Mouse (Mus musculus) liver, embryonic 14.5 days (tissue): Measurements from ENCODE around the gene Arnt. TPM values are rescaled to one million over a fixed set of nuclear protein-coding genes. Genes with fewer than 3 reads are reported as not detected.

Experiments used
- ATAC-seq: fragments of 200-750 bp; cut with Nextera tagmentation; 2 replicates; pipeline ENCODE4 v1.8.0; 2017; ENCODE audit warnings: moderate number of reproducible peaks, mild to moderate bottlenecking, moderate library complexity; ENCODE audit not compliant: insufficient read depth
- DNase-seq, 3 experiments: peaks; one replicate each; pipeline ENCODE4 v3.0.0-alpha.2; 2012 to 2013; ENCODE audit warnings: low read depth in 3 of 3, low spot score in 3 of 3
- H3K27ac ChIP-seq: fragments of 300-500 bp; sonication (generic); 2 replicates; pipeline ENCODE4 v1.5.1; 2014; ENCODE audit warnings: moderate library complexity, mild to moderate bottlenecking, control low read depth, inconsistent platforms
- H3K27me3 ChIP-seq: fragments of 300-500 bp; sonication (generic); 2 replicates; pipeline ENCODE4 v1.6.1; 2014; ENCODE audit warnings: mild to moderate bottlenecking, low read length, moderate library complexity; ENCODE audit not compliant: control insufficient read depth, insufficient read depth
- H3K36me3 ChIP-seq: fragments of 300-500 bp; sonication (generic); replicated peaks from 2 replicates; pipeline ENCODE4 v1.6.1; 2014; ENCODE audit warnings: low read depth; ENCODE audit not compliant: control insufficient read depth, insufficient read depth
- H3K4me1 ChIP-seq, 2 experiments: fragments of 200-500 bp in 1 of 2; fragments of 300-500 bp in 1 of 2; sonication (generic) in 1 of 2; replicated peaks; 2 replicates each; pipeline ENCODE4 v1.6.1; 2012 to 2014; ENCODE audit warnings: antibody characterized with exemption in 1 of 2, inconsistent platforms in 1 of 2, low read length in 1 of 2; ENCODE audit not compliant: control insufficient read depth in 2 of 2, insufficient read depth in 2 of 2
- H3K4me2 ChIP-seq: fragments of 300-500 bp; sonication (generic); 2 replicates; pipeline ENCODE4 v1.6.1; 2014; ENCODE audit warnings: low read depth, mild to moderate bottlenecking, control low read depth, moderate library complexity
- H3K4me3 ChIP-seq, 2 experiments: fragments of 200-500 bp in 1 of 2; fragments of 300-500 bp in 1 of 2; sonication (generic) in 1 of 2; 2 replicates each; pipeline ENCODE4 v1.5.1; 2012 to 2014; ENCODE audit warnings: low read depth in 2 of 2, low read length in 2 of 2, mild to moderate bottlenecking in 2 of 2, control low read depth in 1 of 2, inconsistent platforms in 1 of 2, moderate library complexity in 1 of 2; ENCODE audit not compliant: insufficient read depth in 1 of 2
- H3K9ac ChIP-seq: fragments of 300-500 bp; sonication (generic); replicated peaks from 2 replicates; pipeline ENCODE4 v1.6.1; 2014; ENCODE audit warnings: mild to moderate bottlenecking, control low read depth, moderate library complexity
- H3K9me3 ChIP-seq: fragments of 300-500 bp; sonication (generic); 2 replicates; pipeline ENCODE4 v1.6.1; 2016; ENCODE audit warnings: low read length, mixed read lengths; ENCODE audit not compliant: control insufficient read depth
- CTCF ChIP-seq: IDR thresholded peaks from 2 replicates; pipeline ENCODE4 v1.5.1; 2016; ENCODE audit warnings: antibody characterized with exemption, low read depth, control low read depth
- EP300 ChIP-seq: IDR thresholded peaks from 2 replicates; pipeline ENCODE4 v1.6.1; 2016; ENCODE audit warnings: antibody characterized with exemption, low read depth
- WGBS: fragments of 180-500 bp; shearing (Covaris S2); extraction: QIAGEN DNeasy Blood & Tissue Kit; methylation state at CpG from one replicate; pipeline ENCODE4 v1.1.7; 2014; ENCODE audit not compliant: insufficient replicate concordance; 5-methylcytosine and 5-hydroxymethylcytosine counted together
- polyA plus RNA-seq, 2 experiments: library from polyadenylated mRNA; depleted of rRNA in 1 of 2; stranded (reverse) in 1 of 2; unstranded in 1 of 2; fragments of >200 nt; fragmentation: Nextera tagmentation in 1 of 2; extraction: Ambion mirVana in 1 of 2; gene quantifications; 2 replicates each; pipeline versions ENCODE4 v1.2.1 to v1.2.3; 2012 to 2014

Arnt gene
- polyA plus RNA-seq, 2 experiments, result 10.2 to 11.3 TPM

DNA sequence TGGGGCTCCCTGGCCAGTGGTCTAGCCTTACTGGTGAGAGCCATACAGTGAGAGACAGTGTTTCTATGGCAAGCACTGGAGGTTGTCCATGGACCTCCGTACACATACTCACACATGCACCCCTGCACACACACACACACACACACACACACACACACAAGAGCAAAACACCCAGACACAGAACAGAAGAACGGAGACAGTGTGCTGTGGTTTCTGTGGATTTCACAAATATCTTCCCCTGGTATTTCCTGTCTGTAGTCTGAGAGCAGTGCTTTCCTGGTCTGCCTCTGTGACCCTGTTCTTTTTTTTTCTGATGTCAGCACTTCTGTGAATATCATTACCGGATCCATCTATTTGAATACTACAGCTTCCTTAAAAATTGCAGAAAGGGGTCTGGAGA is 89.5 kb downstream of the Arnt start:
- Histone ChIP-seq H3K36me3 (no peaks in the 10 kb centered on the region), H3K9me3 (no peaks in the 10 kb centered on the region), H3K27ac (peak overlapping the region; percentile 12), H3K4me2 (no peak overlapping the region), H3K27me3 (no peaks in the 10 kb centered on the region), H3K4me3 (no peak overlapping the region), H3K9ac (0 out of 2 replicates have a peak overlapping the region, but pooled peaks have one; percentile 32), H3K4me1 (peaks cover 35 to 44% of the 10 kb centered on the region in 2 experiments)
- ATAC-seq, result no peak
- DNase-seq, result no peak
- WGBS, result 12% methylated on average over 3 of the region's 3 CpGs
- TF ChIP-seq EP300 (no peak), CTCF (no peak)

DNA sequence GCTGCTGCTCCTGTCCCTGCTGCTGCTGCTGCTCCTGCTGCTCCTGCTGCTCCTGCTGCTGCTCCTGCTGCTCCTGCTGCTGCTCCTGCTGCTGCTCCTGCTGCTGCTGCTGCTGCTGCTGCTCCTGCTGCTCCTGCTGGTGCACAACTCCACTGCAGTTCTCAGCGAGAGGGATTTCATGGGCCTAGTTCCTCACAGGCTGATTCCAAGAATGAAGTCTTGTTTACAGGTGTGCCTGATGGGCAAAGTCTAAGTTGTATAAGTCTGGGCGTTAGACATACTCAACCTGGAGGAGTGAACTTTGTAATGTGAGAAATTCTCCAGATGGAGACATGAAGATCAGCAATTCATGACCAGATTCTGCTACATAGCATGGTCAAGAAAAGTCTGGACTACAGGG is 90.5 kb downstream of the Arnt start:
- no peak overlapping the region for H3K4me3 ChIP-seq
- ATAC-seq (no peak), DNase-seq (no peak)
- H3K9ac ChIP-seq, result no peak overlapping the region; the same call in 1 of the 2 replicates
- no peaks in the 10 kb centered on the region for H3K27me3 ChIP-seq
- no peak for TF ChIP-seq CTCF
- TF ChIP-seq EP300, result no peak
- 64% methylated on average over 2 of the region's 2 CpGs for WGBS
- peaks cover 27 to 35% of the 10 kb centered on the region in 2 experiments for H3K4me1 ChIP-seq
- no peaks in the 10 kb centered on the region for H3K36me3 ChIP-seq
- no peaks in the 10 kb centered on the region for H3K9me3 ChIP-seq
- no peak overlapping the region for H3K27ac ChIP-seq
- H3K4me2 ChIP-seq, result no peak overlapping the region

DNA sequence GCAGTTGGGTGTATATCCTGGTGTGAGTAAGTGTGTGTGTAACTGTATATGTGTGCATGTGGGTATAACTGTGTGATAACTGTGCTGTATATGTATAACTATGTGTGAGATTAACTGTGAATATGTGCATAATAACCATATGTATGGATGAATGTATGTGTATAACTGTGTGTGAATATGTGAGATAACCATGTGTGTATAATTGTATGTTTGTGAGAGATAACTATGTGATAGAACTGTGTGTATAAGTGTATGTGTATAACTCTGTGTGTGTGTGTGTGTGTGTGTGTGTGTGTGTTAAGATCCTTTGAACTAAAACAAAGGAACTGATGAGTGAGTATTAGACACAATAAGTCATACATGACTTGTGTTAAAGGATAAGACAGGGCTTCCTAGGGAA is 91.9 kb downstream of the Arnt start:
- Histone ChIP-seq H3K4me3 (no peak overlapping the region), H3K9me3 (no peaks in the 10 kb centered on the region), H3K27ac (no peak overlapping the region), H3K4me2 (no peak overlapping the region), H3K36me3 (no peaks in the 10 kb centered on the region), H3K4me1 (peaks cover 14 to 23% of the 10 kb centered on the region in 2 experiments), H3K27me3 (no peaks in the 10 kb centered on the region), H3K9ac (no peak overlapping the region)
- DNase-seq (no peak), ATAC-seq (peak; percentile 67)
- no peak for TF ChIP-seq CTCF
- TF ChIP-seq EP300, result peak; percentile 19; the same call in 1 of the 2 replicates

DNA sequence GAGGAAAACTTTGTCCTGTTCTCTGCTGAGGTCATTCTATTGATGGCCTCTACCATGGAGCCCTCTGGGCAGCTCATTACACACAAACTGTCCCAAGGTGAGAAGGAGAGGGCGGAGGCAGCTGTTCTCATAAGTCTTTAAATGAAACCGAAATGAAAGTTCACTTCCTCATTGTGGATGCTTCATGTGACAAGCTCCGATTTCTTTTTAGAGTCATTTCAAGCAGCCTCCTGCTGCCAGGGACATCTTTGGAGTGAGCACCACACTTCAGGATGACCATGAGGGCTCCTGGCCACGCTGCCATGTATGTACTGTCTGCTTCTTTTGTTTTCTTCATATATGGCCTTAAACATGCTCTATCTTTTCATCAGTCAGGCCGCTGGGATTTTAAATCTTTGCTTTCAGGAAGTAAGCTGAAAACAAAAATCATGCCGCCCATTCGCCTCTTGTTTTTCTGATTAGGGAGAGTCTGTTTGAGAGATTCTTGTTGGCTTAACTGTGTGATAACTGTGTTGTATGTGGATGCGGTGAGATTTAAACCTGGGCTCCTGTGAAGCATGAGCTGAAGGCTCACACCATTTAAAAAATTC is 92.5 kb downstream of the Arnt start, which contains the start of gene Ctss:
TSS of gene Ctss (plus strand) at position 165 of the 590 bp plus-strand sequence.
- 53% methylated on average over 8 of the region's 8 CpGs for WGBS
- no peak for TF ChIP-seq CTCF
- no peak for TF ChIP-seq EP300
- Histone ChIP-seq H3K4me3 (no peak within 1 kb of the TSS), H3K9me3 (no peaks in the 10 kb centered on the region), H3K27me3 (no peaks in the 10 kb centered on the region), H3K9ac (no peak within 1 kb of the TSS), H3K4me1 (peaks cover 8 to 17% of the 10 kb centered on the region in 2 experiments), H3K4me2 (no peak within 1 kb of the TSS), H3K36me3 (no peaks in the 10 kb centered on the region), H3K27ac (no peak within 1 kb of the TSS)
- DNase-seq (no peak), ATAC-seq (no peak)

DNA sequence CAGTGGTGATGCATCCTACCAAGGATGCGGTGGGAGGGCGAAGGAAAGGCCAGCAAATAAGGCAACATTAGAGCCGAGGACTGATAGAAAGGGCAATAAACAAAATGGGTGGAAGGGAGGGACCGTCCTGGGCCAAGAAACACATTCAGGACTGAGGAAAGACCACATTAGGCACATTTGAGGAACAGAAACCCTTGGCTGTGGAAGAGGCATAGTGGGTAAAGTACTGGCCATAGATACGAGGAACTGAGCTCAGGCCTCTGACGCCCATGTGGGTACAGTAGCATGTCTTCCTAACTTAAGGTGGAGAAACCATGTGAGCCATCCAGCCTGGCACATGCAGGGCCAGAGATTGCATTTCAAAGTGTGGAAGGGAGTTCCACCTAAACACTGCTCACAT is 95.6 kb downstream of the Arnt start:
- H3K9me3 ChIP-seq, result no peaks in the 10 kb centered on the region
- no peaks in the 10 kb centered on the region for H3K36me3 ChIP-seq
- H3K9ac ChIP-seq, result no peak overlapping the region
- H3K4me2 ChIP-seq, result no peak overlapping the region
- H3K4me1 ChIP-seq, result peaks cover 0 to 6% of the 10 kb centered on the region in 2 experiments; a peak in 3 of 4 replicates
- no peaks in the 10 kb centered on the region for H3K27me3 ChIP-seq
- ATAC-seq, result no peak
- DNase-seq, result no peak
- no peak overlapping the region for H3K4me3 ChIP-seq
- 58% methylated on average over 6 of the region's 6 CpGs for WGBS
- TF ChIP-seq EP300 (no peak), CTCF (no peak)
- no peak overlapping the region for H3K27ac ChIP-seq
